Mouse (Mus musculus) testis, adult 2 months (tissue): ENCODE measurements around the gene Stt3a.

Experiments used
- CTCF ChIP-seq: fragments of 200-500 bp; IDR thresholded peaks from 2 replicates; pipeline ENCODE4 v1.5.1; 2012; ENCODE audit warnings: low read depth, mild to moderate bottlenecking, inconsistent platforms, low read length, moderate library complexity; ENCODE audit not compliant: control insufficient read depth, insufficient read depth, insufficient replicate concordance
- POLR2A ChIP-seq: fragments of 200-500 bp; IDR thresholded peaks from 2 replicates; pipeline ENCODE4 v1.6.1; 2012; ENCODE audit warnings: low read depth, mild to moderate bottlenecking, inconsistent platforms, low read length, moderate library complexity; ENCODE audit not compliant: control insufficient read depth

DNA sequence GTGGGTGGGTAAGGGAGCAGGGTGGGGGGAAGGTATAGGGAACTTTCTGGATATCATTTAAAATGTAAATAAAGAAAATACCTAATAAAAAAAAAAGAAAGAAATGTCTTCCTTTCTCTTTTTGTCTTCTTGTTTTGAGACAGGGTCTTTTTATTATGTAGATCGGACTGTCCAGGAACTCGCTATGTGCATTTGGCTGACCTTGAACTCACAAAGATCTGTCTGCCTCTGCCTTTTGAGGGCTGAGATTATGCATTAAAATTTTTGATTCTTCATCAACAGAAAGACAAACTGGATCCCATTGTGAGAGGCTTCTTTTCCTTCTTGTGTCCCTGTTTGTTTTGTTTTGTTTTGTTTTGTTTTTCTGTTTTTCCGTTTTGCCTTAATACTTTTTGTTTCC, 35.5 kb upstream of the Stt3a start:
- TF ChIP-seq CTCF (no peak), POLR2A (no peak)
